Mouse (Mus musculus) cerebellum, adult 11-12 months (tissue): Measurements from ENCODE around the gene Stim1.
"Not testable (repeated sequence)": the region's sequence is repeated elsewhere in the genome, so short reads cannot be mapped to it uniquely, and the experiment has no call there.

Experiments
- DNase-seq: peaks from one replicate; pipeline ENCODE4 v3.0.0; 2022

The Stim1 gene

DNA sequence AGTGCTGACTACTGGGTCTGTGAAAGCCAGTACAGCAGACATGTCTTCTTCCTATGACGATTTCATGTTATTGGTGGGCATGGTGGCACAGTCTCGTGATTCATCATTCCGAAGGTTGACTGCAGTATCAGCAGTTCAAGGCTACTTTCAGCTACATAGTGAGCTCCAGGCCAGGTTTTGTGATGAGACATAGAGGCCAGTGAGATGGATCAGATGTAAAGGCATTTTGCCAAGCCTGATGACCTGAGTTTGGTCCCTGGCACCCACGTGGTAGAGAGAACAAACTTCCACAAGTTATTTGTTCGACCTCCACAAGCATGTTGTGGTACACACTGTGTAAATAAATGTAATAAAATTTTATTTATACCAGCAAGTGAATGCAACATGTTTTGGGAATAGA lies 102.9 kb downstream of the Stim1 start:
- peak; percentile 27 for DNase-seq

DNA sequence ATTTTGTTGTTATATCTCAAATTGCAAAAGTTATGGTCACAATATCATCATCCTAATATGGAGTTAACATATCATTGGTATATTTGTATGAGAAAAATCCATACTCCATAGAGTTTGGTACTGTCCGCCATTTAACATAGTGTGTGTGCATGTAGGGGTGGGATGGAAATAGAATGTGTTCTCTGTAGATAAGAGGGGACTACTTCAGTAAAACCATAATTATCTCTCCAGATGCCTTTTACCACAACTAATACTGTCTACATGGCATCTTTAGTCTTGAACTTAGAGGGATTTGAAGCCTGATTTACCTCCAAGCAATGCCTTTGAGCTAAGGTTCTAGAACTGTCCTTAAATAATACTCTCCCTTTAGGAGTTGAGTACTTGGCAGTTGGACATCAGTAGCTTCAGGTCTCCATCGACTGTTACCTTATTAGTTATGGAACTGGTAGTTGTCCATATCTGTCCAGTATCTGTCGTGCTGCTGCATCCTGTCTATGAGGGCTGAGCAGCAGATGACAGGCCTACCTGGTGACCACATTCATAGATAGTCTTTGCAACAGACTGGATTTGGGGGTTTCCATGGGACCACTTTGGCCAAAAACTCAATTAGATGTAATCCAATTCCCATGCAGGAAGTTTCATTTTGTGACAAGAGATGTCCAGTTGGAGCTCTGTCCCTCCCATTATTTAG lies 105.9 kb downstream of the Stim1 start:
- DNase-seq: no peak

DNA sequence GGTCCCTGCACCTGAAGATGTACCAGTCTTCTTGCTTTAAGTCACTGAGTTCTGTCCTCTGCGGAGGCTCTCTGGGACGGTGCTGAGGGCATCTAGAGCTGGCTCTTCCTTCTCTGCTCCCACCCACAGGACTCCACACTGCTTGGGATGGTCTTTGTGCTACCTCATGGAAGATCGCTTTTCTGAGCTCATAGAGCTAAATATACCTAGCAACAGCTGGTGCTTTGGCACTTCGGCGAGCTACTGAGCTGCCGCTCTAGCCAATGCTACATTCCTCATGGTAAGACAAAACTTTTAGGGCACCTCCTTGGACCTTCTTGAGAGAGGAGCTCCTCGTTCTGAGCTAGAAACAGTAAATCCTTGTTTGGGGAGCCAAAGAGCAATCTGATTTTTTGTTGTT lies 115.6 kb downstream of the Stim1 start:
- DNase-seq: no peak

DNA sequence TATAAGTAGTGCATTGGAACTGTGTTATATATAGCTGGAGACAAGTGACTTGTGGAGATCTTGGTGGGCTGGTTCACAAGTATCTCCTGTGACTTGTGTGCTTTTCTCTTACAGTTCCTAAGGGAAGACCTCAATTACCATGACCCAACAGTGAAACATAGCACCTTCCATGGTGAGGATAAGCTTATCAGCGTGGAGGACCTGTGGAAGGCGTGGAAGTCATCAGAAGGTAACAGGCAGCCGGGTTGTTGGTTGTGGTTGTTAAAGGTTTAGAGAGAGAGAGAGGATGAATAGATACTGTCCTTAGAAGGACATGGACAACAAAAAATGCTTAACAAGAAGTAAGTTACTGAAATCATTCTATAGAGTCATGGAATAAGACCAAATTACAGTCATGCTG lies 118.4 kb downstream of the Stim1 start:
- DNase-seq: no peak

DNA sequence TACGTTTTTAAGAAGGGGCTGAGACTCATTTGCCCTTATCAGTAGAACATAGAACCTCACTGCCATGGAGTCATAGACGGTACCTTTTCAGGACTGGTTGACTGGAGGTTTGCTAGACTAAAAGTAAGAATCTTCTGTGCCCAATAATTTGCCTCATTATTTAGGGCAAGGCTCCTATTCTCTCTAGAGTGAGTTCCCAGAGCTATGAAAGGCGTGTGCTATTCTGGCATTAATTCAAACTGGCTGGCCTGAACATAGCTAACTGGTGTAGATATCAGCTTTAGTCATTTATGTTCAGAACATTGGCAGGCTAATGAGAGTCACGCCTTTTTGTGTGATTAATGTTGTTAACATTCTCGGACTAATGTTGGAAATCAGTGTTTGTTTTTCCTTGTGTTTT lies 121.5 kb downstream of the Stim1 start:
- DNase-seq: no peak

DNA sequence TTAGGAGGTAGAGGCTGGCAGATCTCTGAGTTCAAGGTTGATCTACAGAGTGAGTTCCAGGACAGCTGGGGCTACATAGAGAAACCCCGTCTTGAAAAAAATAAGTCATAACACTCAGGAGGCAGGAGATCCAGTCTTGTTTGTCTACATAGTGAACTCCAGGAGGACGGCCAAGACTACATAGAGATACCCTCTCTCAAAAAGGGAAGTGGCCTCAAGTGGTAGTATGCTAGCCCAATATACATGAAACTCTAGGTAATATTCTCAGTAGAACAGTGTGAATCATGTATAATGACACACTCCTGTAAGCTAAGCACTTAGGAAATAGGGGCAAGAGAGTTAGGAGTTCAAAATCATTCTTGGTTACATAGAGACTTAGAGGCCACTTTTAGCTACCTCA lies 126.3 kb downstream of the Stim1 start:
- DNase-seq: no peak

DNA sequence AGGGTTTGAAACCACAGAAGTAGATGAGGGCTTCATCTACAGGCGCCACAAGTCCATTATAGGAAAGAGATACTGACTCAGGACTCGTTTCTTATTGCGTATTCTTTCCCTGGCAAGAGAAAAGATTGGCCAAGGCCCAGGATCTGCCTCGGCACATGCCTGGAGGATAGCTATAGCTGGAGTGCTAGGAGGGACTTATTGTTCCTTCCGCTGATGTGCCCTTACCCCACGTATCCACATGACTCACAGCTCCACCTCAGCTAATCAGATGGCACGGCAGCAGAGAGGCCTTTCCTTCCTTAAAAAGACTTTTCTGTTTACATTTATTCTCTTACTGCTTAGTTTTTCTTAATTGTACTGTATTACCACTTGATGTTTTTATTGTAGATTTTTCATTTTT lies 128.3 kb downstream of the Stim1 start:
- DNase-seq: no peak

DNA sequence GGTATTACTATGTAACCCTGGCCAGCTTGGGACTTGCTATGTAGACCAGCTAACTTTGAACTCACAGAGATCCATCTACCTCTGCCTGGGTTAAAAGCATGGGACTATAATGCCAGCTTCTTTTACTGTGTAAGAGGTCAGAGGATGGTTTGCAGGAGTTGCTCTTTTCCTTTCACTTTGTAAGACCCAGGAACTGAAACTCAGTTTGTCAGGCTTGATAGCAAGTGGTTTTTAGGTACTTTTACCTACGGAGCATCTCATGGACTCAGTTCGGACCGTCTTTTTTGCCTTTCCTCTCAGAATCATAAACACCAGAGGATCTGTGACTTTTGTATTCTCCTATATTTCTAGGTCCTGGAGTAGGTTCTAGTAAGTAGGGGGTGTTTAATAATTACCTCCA lies 128.7 kb downstream of the Stim1 start:
- DNase-seq: no peak

DNA sequence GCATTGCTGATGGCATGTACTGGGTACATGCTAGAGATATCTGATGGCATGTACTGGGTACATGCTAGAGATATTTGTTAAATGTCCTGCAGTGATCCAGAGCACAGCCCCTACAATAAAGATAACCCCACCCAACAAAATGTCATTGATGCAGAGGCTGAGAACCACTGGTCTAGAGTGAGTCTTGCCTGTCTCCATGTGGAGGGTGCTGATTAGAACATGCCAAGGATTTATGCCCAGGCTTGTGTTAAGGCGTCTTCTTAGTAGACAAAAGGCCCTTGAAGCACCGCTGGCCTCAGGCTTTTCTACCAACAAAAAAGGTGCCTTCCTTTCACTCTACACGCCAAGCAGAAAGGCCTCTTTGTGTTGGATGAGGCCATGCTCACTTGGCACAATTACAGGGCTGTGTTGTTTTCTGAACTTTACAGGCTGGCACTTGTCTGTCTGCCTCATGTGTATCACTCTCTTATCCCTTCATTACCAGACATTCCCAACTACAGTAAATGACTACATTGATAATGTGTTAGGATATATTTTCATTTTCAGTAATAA lies 131.7 kb downstream of the Stim1 start:
- no peak for DNase-seq

DNA sequence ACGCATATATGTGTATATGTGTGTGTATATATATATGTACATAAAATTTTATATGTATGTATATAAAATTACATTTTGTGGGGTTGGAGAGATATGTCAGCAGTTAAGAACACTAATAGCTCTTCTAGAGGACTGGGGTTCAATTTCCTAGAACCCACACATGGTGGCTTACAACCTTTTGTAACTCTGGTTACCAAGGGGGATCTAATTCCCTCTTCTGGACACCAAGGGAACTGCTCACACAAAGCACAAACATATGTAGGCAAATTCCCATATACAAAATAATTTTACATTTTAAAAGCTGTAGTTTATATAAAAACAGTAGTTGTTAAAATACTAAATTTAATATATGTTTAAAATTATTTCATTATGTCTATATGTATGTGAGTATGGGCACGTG lies 136.5 kb downstream of the Stim1 start:
- no peak for DNase-seq

DNA sequence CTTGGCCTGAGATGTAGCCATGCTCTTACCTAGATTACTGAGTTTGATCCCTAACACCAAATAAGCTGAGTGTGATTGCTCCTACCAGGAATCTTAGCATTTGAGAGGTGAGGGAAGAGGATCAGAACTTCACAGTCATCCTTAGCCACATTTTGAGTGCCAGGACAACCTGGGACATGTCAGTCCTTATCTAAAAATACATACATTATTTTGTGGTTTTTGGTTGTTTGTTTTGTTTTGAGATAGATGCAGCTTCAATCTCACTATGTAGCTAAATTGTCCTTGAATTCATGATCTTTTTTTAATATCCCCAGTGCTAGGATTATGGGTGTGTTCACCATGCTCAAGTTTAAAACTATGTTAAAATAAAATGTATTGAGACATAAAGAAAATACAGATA lies 139.8 kb downstream of the Stim1 start:
- no peak for DNase-seq

DNA sequence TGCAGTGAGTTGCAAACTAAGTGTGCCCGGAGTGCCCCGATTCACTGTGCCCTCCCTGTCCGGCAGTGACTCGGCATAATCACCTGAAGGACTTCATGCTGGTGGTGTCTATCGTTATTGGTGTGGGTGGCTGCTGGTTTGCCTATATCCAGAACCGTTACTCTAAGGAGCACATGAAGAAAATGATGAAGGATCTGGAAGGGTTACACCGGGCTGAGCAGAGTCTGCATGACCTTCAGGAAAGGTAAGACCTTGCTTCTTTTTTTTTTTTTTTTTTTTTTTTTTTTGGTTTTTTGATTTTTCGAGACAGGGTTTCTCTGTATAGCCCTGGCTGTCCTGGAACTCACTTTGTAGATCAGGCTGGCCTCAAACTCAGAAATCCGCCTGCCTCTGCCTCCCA lies 147.7 kb downstream of the Stim1 start:
- not testable (repeated sequence) for DNase-seq

DNA sequence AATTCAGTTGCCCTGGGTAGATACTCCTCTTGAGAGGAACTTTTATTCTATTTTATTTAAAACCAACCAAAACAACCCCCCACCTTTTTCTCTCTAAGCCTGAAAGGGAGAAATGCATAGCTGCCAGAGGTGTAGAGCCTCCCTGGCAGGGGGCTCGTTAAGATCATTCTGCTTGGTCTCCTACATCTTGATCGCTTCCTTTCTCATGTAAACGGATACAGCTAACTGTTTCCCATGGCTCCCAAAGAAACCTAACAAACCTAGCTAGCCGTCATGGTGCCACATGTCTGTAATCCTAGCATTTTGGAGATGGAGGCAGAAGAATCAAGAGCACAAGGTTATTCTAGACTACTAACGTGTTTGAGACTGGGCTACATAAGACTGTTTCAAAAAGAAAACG lies 148.2 kb downstream of the Stim1 start:
- DNase-seq: no peak

DNA sequence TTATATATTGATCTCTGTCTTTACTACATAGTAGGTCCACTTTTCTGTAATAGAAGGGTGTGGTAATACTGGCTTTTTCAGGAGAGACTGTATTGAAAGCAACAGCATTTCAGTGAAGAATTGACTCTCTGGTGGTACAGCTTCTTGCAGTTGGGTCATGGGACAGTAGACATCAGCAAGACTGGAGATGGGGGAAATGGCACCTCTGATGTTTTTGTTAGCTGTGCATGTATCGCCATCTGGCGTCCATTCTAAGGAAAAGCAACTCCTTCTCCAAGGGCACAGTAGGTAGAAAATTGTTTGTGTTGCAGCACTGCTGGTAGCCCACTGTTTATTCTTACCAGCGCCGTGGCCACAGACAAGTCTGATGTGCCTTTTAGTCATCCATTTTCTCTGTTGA lies 149.8 kb downstream of the Stim1 start:
- DNase-seq: peak; percentile 60

DNA sequence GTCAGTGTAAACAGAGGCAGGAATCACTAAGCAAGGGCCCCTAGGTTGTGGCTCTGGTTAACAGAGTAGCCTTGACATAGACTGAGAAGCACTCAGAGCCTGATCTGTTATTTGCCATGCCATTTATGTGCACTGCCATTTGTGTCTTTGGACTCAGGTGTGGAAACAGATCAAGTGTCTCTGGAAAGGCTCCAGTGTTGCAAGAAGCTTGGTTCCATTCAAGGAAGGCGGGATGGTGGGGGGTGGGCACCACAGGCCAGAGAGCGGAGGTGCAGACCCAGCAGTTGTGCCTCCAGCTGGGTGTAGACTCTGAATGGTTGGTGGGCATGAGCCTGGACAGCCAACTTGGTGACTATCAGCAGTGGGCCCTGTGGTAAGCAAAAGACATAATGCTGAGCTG lies 154.4 kb downstream of the Stim1 start:
- DNase-seq: no peak

DNA sequence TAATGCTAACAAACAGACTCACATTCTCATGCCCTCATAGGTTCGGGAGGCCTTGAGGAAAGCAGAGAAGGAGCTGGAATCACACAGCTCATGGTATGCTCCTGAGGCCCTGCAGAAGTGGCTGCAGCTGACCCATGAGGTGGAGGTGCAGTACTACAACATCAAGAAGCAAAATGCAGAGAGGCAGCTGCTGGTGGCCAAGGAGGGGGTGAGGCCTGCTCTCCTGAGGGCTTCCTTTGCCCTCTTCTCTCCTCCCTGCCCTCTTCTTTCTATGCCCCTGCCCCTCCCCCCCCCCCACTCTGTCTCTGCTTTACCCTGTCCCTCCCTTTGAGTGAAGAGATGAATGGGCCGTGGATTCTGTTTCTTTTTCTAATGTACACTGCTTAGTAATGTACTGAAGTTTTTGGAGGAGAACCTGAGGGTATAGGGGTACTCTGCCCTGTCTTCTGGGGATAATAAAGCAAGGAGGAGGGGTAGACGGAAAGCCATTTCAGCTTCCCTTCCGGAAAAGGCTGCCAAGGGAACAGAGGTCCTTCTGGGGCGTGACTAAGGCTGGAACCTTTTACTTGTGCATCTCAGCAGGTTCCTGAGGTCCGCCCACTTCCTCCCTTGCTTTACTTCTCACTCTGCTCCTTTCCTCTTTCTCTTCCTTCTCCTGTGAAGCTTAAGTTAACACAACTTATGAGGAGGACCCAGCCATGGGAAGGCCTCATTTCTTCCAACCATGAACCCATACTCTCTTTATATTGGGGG lies 158.5 kb downstream of the Stim1 start:
- no peak for DNase-seq

DNA sequence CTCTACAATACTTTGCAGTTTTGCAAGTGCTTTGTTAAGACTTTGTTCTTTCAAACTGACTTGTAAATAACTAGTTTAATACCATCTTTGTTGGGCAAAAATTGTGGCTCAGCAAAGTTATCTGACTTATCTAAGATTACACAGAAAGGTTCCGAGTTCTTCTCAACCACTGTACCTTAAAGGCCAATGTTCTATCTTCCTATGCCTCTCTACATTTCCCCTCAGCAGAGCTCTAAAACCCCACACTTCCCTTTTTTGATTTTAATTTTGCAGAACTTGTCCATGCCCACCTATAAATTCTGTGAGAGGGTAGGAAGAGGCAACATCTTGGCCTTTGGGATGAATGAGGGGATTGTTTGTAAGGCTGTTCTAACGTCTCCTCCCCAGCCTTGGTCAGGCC lies 166.7 kb downstream of the Stim1 start:
- no peak for DNase-seq

DNA sequence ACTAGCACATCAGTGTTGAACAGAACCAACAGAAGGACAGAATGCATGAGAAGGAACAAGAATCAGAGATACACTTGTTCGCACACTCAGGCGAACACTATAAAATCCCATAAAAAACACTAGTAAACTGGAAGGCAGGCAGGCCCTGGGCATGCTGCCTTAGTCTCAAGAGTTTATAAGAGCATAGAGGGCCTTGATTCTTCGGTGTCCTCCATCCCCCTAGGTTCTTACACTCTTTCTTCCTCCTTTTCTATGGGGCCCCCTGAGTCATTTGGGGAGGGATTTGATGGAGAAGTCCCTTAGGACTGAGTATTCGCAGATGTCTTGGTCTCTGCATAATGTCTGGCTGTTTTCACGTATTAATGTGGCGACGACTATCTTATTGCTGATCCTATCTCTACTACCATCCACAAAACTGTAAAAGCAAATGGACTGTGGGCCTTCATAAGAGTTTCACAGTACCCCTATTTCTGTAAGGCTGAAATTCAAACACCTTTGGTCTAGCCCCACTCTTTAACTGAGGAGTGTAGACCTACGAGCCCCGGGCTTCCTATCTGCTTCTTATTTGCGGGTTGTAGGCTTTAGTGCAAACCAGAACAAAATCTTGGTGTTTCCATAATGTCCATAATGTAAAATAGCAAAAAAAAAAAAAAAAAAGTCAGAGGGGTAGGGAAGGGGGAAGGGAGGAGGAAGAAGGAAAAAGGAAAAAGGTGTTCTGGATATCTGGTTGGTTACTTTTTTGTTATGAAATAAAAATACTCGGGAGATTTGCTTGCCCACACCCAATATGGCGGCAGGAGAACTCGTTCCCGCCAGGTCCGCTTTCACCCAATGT lies 173.4 kb downstream of the Stim1 start:
- DNase-seq: no peak

DNA sequence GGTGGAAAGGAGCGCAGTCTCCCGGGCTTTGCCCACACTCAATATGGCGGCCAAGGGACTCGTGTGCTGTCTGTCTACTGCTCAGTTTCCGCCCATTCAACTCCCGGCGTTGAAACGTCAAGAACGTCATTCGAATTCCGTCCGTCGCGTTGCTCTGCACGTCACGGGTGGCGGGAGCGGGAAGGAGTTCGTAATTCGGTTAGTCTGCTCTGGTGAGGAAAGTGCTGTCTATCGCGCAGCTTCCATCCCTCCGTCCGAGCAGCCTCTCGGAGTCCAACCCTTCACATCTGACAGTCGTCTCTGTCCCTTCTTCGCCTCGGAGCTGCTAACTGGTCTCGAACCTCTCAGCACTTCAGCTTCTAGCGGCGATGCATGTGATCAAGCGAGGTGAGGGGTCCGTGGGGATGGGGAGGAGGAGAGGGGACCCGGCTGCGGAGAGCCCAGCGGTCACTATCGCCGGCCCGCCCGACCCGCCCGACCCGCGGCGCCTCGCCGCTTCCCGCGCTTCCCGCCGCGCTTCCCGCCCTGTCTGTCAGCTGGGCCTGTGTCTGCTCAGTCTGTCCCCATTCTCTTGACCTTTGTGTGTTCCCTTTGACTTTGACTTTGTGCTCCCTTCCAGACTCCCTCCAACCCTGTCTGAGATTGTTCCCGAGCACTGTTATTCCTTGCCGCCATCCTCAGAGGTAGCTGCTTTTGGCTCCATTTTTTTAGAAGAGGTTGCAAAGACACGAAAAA lies 174.2 kb downstream of the Stim1 start, which contains the start of gene Rrm1:
Rrm1 (plus strand) TSS at position 39 of the 735 bp plus-strand sequence.
- DNase-seq: peak; percentile 95

DNA sequence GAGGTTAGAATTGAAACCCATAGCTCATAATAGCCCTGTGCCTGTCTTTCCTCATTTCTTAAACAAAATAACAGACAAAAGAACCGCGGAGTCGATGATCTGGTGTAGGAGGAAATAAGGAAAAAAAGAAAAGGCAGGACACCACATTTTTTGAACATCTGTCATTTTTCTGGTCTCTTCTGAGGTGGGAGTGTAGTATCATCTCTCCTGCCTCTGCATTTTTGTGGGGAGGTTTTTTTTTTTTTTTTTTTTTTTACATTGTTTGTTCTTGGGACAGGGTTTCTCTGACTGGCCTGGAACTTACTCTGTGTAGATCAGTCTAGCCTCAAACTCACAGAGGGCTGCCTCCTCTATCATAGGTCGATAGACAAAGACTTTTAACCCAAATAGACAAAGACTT lies 174.8 kb downstream of the Stim1 start:
- DNase-seq: no peak

DNA sequence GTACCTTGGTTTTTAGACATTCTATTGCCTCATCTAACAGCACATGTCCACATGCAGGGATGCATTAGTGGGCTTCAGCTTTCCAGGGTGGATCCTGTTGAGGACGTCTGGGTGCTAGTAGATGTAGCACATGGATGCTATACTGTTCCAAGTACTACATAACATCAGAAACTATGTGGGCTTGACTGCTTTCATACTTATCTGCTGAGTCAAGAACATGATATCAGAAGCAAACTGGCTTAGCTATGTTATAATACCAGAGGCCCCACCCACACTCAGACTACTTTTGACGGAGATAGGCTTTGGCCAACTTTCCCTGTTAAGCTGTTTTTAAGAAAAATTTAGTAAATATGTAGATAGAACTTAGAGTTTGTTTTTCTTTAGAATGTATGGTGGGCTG lies 176.7 kb downstream of the Stim1 start:
- no peak for DNase-seq

DNA sequence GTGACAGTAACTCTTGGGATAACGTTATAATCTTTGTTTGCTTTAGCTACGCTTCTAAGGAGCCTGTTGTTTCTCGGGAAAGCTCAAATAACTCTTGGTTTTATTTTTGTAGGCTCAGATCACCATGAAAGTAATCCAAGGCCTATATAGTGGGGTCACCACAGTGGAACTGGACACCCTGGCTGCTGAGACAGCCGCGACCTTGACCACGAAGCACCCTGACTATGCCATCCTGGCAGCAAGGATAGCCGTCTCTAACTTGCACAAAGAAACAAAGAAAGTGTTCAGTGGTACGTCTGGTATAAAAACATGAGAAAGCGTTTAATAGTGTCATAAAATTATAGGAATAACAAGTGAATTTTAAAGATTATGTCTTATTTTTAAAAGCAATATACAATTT lies 178.8 kb downstream of the Stim1 start:
- no peak for DNase-seq
